Mouse (Mus musculus) midbrain, embryonic 12.5 days (tissue): Measurements from ENCODE around the gene Zfp433. TPM values are rescaled to one million over a fixed set of nuclear protein-coding genes. Genes with fewer than 3 reads are reported as not detected.
"Not testable (repeated sequence)": the region's sequence is repeated elsewhere in the genome, so short reads cannot be mapped to it uniquely, and the experiment has no call there.

Experiments
- ATAC-seq: fragments of 200-750 bp; cut with Nextera tagmentation; 2 replicates; pipeline ENCODE4 v1.8.0; 2017; ENCODE audit warnings: low read depth, moderate TSS enrichment, moderate library complexity; ENCODE audit not compliant: low FRiP score
- H3K27ac ChIP-seq: fragments of 300-500 bp; sonication (generic); replicated peaks from 2 replicates; pipeline ENCODE4 v1.5.1; 2016; ENCODE audit warnings: mild to moderate bottlenecking
- H3K27me3 ChIP-seq: fragments of 300-500 bp; sonication (generic); 2 replicates; pipeline ENCODE4 v1.6.1; 2016; ENCODE audit warnings: mild to moderate bottlenecking
- H3K36me3 ChIP-seq: fragments of 300-500 bp; sonication (generic); 2 replicates; pipeline ENCODE4 v1.6.1; 2016
- H3K4me1 ChIP-seq: fragments of 300-500 bp; sonication (generic); 2 replicates; pipeline ENCODE4 v1.6.1; 2016
- H3K4me2 ChIP-seq: fragments of 300-500 bp; sonication (generic); replicated peaks from 2 replicates; pipeline ENCODE4 v1.6.1; 2016; ENCODE audit warnings: mild to moderate bottlenecking, moderate library complexity
- H3K4me3 ChIP-seq: fragments of 300-500 bp; sonication (generic); 2 replicates; pipeline ENCODE4 v1.5.1; 2016; ENCODE audit warnings: mild to moderate bottlenecking
- H3K9ac ChIP-seq: fragments of 300-500 bp; sonication (generic); replicated peaks from 2 replicates; pipeline ENCODE4 v1.6.1; 2016; ENCODE audit warnings: mild to moderate bottlenecking, moderate library complexity
- H3K9me3 ChIP-seq: fragments of 300-500 bp; sonication (generic); 2 replicates; pipeline ENCODE4 v1.6.1; 2016; ENCODE audit warnings: mild to moderate bottlenecking
- WGBS: fragments of 180-500 bp; shearing (Covaris S2); methylation state at CpG from one replicate; pipeline ENCODE4 v1.1.7; 2016; 5-methylcytosine and 5-hydroxymethylcytosine counted together
- polyA plus RNA-seq: library from polyadenylated mRNA; unstranded; fragments of >200 nt; fragmentation: Nextera tagmentation; extraction: Ambion mirVana; gene quantifications from 2 replicates; pipeline ENCODE4 v1.2.1, GENCODE M21; 2016

The Zfp433 gene
- 18.2 and 21.1 TPM in 2 replicates for polyA plus RNA-seq

DNA sequence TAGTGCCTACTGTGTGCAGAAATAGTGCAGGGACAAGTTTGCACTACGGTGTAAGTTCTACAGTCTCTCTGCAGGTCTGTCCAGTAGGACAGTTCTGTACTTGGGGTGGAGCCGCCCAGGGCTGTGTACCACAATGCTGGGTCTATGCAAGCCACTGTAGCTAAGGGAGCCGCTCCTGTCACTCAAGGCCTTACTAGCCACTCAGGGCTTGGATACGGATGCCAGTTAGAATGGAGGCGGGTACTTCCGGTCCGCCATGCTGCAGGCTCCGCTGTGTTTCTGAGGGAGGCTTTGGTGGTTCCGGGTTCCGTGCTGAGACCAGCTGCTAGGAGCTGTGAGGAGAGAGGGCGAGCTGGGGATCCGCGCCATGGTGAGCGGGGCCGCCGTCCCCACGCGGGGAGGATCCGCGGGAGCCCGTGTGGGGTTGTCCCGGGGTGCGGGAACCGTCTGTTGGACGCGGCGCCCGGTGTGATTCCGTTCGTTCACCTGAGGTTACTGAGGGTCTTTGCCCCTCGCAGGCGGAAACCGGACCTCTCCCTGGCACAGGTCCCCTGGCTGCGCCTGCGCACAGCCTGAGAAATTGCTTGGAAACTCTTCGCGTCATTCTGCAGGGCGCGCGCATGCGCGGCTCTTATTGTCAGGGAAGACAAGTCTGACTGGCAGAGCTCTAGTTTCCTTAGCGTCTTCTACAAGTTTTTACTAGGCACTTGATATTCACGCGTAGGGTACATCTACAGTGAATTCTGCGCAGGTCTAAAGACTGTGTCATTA lies at the start of gene Zfp433:
Zfp433 (plus strand) TSS at position 295 of the 771 bp plus-strand sequence.
- H3K4me2 ChIP-seq = not testable (repeated sequence)

DNA sequence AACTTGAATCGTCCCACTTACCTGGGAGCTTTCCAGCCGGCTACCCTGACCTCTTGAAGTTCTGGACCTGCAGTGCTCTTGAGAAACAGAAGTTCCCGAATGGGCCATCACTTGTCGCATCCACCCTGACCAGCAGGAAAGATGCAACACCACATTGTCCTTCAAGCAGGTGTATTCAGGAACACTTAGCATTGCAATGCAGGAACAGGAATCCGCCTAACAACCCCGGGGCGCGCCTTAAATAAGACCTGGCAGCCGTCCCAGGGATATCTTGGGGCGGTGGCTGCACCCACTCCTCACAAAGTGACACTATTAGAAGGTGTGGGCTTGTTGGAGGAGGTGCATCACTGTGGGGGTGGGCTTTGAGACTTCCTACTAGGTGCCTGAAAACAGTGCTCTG lies 49.4 kb upstream of the Zfp433 start:
- Histone ChIP-seq H3K9me3 (peaks cover 61% of the 10 kb centered on the region), H3K27me3 (no peaks in the 10 kb centered on the region), H3K4me3 (no peak overlapping the region), H3K4me2 (no peak overlapping the region), H3K36me3 (peaks cover 58% of the 10 kb centered on the region), H3K9ac (no peak overlapping the region), H3K27ac (no peak overlapping the region), H3K4me1 (no peaks in the 10 kb centered on the region)
- WGBS = 98% methylated on average over 10 of the region's 10 CpGs
- ATAC-seq = no peak

More for the DNA sequence above, at the start of gene Zfp433:
- not testable (repeated sequence) for H3K9me3 ChIP-seq, H3K4me1 ChIP-seq, H3K4me3 ChIP-seq, H3K36me3 ChIP-seq, H3K27me3 ChIP-seq, H3K9ac ChIP-seq, H3K27ac ChIP-seq
- peak; percentile 100 for ATAC-seq
- WGBS = no CpG with 5 or more reads among the region's 46 CpGs

DNA sequence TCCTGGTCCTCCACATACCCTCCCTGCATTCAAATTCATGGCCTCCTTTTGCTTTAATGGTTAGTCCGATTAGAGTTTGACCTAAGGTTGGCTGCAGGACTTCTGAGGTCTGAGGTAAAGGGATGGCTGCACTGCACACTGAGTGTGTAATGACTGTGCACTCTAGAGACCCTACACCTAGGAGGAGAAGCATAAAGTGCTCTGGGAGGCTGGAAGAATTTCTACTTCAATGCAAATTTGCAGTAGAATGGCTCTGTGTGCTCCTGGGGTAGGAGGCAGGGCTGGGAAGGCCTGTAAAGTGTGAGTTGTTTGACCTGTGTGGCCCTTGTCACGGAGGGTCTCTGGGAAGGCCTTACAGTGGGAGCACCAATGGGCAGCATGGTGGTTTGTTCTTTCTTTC lies 48.5 kb upstream of the Zfp433 start:
- H3K9ac ChIP-seq = no peak overlapping the region
- peaks cover 60% of the 10 kb centered on the region for H3K9me3 ChIP-seq
- ATAC-seq = no peak
- 91% methylated on average over 2 of the region's 2 CpGs for WGBS
- no peak overlapping the region for H3K4me2 ChIP-seq
- H3K27ac ChIP-seq = no peak overlapping the region
- H3K36me3 ChIP-seq = peaks cover 52% of the 10 kb centered on the region
- no peak overlapping the region for H3K4me3 ChIP-seq
- H3K27me3 ChIP-seq = no peaks in the 10 kb centered on the region
- no peaks in the 10 kb centered on the region for H3K4me1 ChIP-seq

DNA sequence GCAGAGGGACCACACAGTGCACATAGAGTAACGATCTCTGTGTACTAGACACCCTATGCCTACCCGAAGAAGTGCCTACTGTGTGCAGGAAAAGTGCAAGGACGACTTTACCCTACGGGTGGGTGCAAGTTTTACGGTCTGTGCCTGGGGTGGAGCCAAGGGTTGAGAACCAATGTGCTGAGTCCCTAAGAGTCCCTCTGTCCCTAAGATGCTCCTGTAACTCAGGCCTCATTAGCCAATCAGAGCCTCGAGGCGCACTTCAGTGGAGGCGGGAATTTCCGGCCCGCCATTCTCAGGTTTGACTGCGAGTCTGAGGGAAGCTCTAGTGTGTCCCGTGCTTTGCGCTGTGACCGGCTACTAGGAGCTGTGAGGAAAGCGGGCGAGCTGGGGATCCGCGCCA lies 17.5 kb upstream of the Zfp433 start:
- ATAC-seq, H3K9me3 ChIP-seq, H3K4me1 ChIP-seq, H3K4me3 ChIP-seq, H3K4me2 ChIP-seq, H3K27me3 ChIP-seq, H3K9ac ChIP-seq, H3K36me3 ChIP-seq, H3K27ac ChIP-seq: not testable (repeated sequence)
- WGBS = no CpG with 5 or more reads among the region's 18 CpGs

DNA sequence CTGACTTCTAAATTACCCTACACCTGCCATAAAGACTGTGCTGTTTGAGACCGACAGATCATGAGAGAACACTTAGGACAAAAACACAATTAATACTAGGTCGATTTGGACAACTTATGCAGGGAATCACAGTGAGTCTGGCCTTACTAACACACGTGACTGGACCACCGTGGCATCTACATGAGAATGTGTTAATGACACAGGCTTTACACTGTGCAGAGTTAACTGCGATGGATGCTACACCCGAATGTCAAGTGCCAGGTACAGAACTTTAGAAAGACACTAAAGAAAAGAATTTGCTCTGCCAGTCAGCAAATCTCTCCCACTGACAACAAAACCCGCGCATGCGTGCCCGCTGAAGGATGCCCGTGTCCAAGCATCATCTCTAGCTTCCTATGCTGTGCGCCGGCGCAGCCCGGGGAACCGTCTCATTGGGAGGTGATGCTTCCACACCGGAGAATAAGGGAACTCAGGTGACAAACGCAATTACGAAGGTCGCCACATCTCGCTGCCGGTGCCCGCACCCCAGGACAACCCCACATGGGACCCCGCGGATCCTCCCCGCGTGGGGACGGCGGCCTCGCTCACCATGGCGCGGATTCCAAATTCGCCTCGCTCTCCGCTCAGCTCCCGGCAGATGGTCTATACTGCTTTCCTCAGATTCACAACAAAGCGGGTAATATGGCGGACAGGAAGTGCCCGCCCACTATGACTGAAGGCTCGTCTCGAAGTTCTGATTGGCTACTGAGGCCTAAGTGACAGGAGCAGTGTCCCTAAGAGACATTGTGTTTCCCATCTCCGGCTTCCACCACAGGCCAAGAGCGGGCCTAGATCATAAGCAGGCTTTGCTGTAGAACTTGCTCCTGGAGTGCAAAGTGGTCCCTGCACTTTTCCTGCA lies 66.1 kb downstream of the Zfp433 start, which contains the start of gene Gm3055:
Gm3055 (minus strand) TSS at position 656 of the 898 bp plus-strand sequence.
- H3K4me2 ChIP-seq, H3K9ac ChIP-seq, H3K36me3 ChIP-seq, H3K4me1 ChIP-seq, H3K4me3 ChIP-seq, H3K9me3 ChIP-seq, H3K27me3 ChIP-seq, H3K27ac ChIP-seq: not testable (repeated sequence)
- peak; percentile 99 for ATAC-seq
- no CpG with 5 or more reads among the region's 43 CpGs for WGBS

DNA sequence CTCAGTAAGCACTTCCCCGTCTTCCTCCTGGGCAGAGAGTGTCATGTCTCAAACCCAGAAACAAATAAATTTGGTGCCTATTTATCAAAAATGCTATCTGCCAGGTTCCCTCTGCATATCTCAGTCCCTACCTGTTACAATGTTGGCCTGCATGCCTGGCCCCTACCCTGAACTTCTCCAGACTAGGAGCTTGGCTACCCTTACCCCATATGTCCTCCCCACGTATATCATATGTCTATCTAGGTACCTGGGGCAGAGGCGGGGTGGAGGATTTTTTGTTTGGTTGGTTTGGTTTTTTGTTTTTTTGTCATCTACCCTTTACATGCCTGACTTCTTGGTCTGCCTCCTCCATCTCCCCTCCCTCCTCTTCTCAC lies 66.8 kb downstream of the Zfp433 start:
- H3K4me2 ChIP-seq, H3K36me3 ChIP-seq, H3K9me3 ChIP-seq, H3K27ac ChIP-seq, H3K4me3 ChIP-seq, H3K27me3 ChIP-seq, H3K4me1 ChIP-seq, H3K9ac ChIP-seq: not testable (repeated sequence)
- WGBS = no CpG with 5 or more reads among the region's 3 CpGs
- ATAC-seq = peak; percentile 77

Other genes starting within 250 kb of the Zfp433 start
- gene Nfic, start 249.2 kb upstream of the Zfp433 start, polyA plus RNA-seq = 14.7 and 19.7 TPM in 2 replicates
- gene Celf5, start 222.1 kb upstream of the Zfp433 start, polyA plus RNA-seq = 37.1 and 44.4 TPM in 2 replicates
- 66.9 and 68.3 TPM in 2 replicates for gene Ncln, start 208.4 kb upstream of the Zfp433 start, polyA plus RNA-seq
- gene S1pr4, start 204.7 kb upstream of the Zfp433 start, polyA plus RNA-seq = 0.41 and 0.77 TPM in 2 replicates
- 0.58 and 1.0 TPM in 2 replicates for gene Gna15, start 180.6 kb upstream of the Zfp433 start, polyA plus RNA-seq
- 70.9 and 72.6 TPM in 2 replicates for gene Gna11, start 159.6 kb upstream of the Zfp433 start, polyA plus RNA-seq
- gene Aes, start 145.3 kb upstream of the Zfp433 start, polyA plus RNA-seq = 524 and 532 TPM in 2 replicates
- 17.8 and 17.9 TPM in 2 replicates for gene Tle2, start 130.3 kb upstream of the Zfp433 start, polyA plus RNA-seq
- gene Tle6, start 103.8 kb upstream of the Zfp433 start, polyA plus RNA-seq = 2.9 and 5.1 TPM in 2 replicates
- 2.5 and 2.6 TPM in 2 replicates for gene BC025920, start 98.6 kb upstream of the Zfp433 start, polyA plus RNA-seq
- 52.8 and 54.1 TPM in 2 replicates for gene Sirt6, start 77.0 kb upstream of the Zfp433 start, polyA plus RNA-seq
- 6.3 and 7.4 TPM in 2 replicates for gene Ankrd24, start 76.3 kb upstream of the Zfp433 start, polyA plus RNA-seq
- gene Gm10778, start 55.8 kb upstream of the Zfp433 start, polyA plus RNA-seq = 4.8 and 5.1 TPM in 2 replicates
- 15.4 and 15.8 TPM in 2 replicates for gene Gm3055, start 66.3 kb downstream of the Zfp433 start, polyA plus RNA-seq
- 2.5 and 2.6 TPM in 2 replicates for gene Gm4767, start 107.4 kb downstream of the Zfp433 start, polyA plus RNA-seq
- 12.5 and 13.1 TPM in 2 replicates for gene Gm32687, start 159.1 kb downstream of the Zfp433 start, polyA plus RNA-seq
- 6.4 and 6.8 TPM in 2 replicates for gene Zfp781, start 225.7 kb downstream of the Zfp433 start, polyA plus RNA-seq